In the genomic region with DNA sequence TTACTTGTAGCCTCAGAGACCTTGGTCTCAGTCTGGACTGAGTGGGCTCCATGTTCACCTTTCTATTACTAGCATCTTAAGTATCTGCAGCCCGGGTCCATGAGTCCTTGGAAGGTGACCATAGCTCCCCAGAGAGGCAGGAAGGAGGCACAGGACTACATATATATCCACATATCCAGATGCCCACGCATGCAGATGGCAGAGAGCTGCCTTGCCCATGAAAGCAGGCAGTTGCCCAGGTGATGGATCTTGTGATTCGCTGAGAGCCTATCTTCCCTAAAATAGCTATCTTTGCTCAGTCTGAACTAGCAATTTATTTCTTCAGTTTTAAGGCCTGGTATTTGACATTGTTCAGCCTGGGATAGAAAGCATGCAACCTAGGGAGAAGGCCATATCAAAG, we compare ENCODE assay signal across 15 mouse cellular contexts. TPM values are rescaled to one million over a fixed set of nuclear protein-coding genes. Genes with fewer than 3 reads are reported as not detected.
DNase-seq lines count a peak whose midpoint lies in the region; TF ChIP-seq lines count a peak whose summit lies in the region.
"Had no signal": no experiment of that assay in that cellular context is flagged by ENCODE, and none has a peak within 500 bp of the region (broad histone marks: within the 10 kb centered on the region; RNA-seq: fewer than 3 reads in every experiment).

No protein-coding gene starts in this region.

- WGBS in lung, adult 2 months = 92% methylated on average over 3 of the region's 3 CpGs

- H3K27me3 ChIP-seq in E14TG2a.4 (ENCODE audit: insufficient read depth, low read length) = 0 out of 2 replicates have a peak, but pooled peaks cover 5% of the 10 kb centered on the region
- H3K27me3 ChIP-seq: forebrain, embryonic 15.5 days; neural tube, embryonic 12.5 days had no signal

- H3K27ac ChIP-seq in cortical plate, adult 2 months (ENCODE audit: insufficient read depth, low read length) = peak overlapping the region; percentile 83
- H3K27ac ChIP-seq: forebrain, embryonic 15.5 days; hindbrain, embryonic 10.5 days; kidney, postnatal 0 days; neural tube, embryonic 12.5 days had no signal

- no peaks in the 10 kb centered on the region for H3K9me3 ChIP-seq in E14TG2a.4 (ENCODE audit: low read length)
- H3K9me3 ChIP-seq: forebrain, embryonic 15.5 days; hindbrain, embryonic 10.5 days; neural tube, embryonic 12.5 days had no signal

- H3K36me3 ChIP-seq in E14TG2a.4 (ENCODE audit: insufficient read depth, low read length) = 0 out of 2 replicates have a peak, but pooled peaks cover 3% of the 10 kb centered on the region

- peak; percentile 39; the same call in 1 of the 2 replicates for TF ChIP-seq POLR2A in cortical plate, adult 2 months (IDR thresholded peaks at IDR 0.05; ENCODE audit: extremely low read depth, insufficient read depth, low read length)
- no peak for TF ChIP-seq POLR2A in lung, adult 2 months (IDR thresholded peaks at IDR 0.05; ENCODE audit: borderline replicate concordance, extremely low read depth, low read depth, low read length)

- H3K4me3 ChIP-seq in E14TG2a.4 (replicated peaks; ENCODE audit: low read length) = peak overlapping the region; percentile 24; the same call in 1 of the 2 replicates
- H3K4me3 ChIP-seq in cortical plate, adult 2 months (ENCODE audit: insufficient read depth, low read length) = no peak overlapping the region
- H3K4me3 ChIP-seq in lung, adult 2 months (replicated peaks; ENCODE audit: extremely low read depth, low read depth, low read length) = no peak overlapping the region
- H3K4me3 ChIP-seq: forebrain, embryonic 15.5 days; hindbrain, embryonic 10.5 days; neural tube, embryonic 12.5 days had no signal

- DNase-seq in left cerebral cortex, adult 18-20 months (ENCODE audit: low spot score in 2 of 2) = peak; percentile 70 to 80
- DNase-seq in right cerebral cortex, adult 2 months (ENCODE audit: low spot score in 2 of 2) = peak; percentile 78 to 86
- DNase-seq in lung, postnatal 10 days = no peak
- DNase-seq in lung, adult 2 months = no peak
- no peak for DNase-seq in cerebellum, adult 8-10 months
- DNase-seq: adrenal gland, postnatal 10 days; cerebellum, adult 9-10 months; lung, embryonic 14.5 days; thymus, postnatal 4 days had no signal

- no peak for TF ChIP-seq CTCF in E14TG2a.4 (conservative IDR thresholded peaks at IDR 0.05; ENCODE audit: low read length)
- no peak for TF ChIP-seq CTCF in cortical plate, adult 2 months (IDR thresholded peaks at IDR 0.05; ENCODE audit: extremely low read depth, insufficient read depth, low read length)
- no peak for TF ChIP-seq CTCF in lung, adult 2 months (IDR thresholded peaks at IDR 0.05; ENCODE audit: insufficient read depth, low read length)

- H3K4me1 ChIP-seq in E14TG2a.4 (replicated peaks; ENCODE audit: low read depth, low read length) = peaks cover 63% of the 10 kb centered on the region
- H3K4me1 ChIP-seq in cortical plate, adult 2 months (ENCODE audit: control insufficient read depth, insufficient read depth, low read length) = peaks cover 20% of the 10 kb centered on the region
- no peaks in the 10 kb centered on the region for H3K4me1 ChIP-seq in lung, adult 2 months (ENCODE audit: control insufficient read depth, insufficient read depth, low read length)
- H3K4me1 ChIP-seq: forebrain, embryonic 15.5 days; neural tube, embryonic 12.5 days had no signal

RNA-seq across cellular contexts. Expression of gene Cmtm4, which starts 15.9 kb away (rescaled TPM):
- 45.7 and 46.2 TPM in 2 replicates for polyA plus RNA-seq in cortical plate, adult 2 months (2012; rRNA removed)
- total RNA-seq in left cerebral cortex, adult 18-20 months (2021) = 10 to 100 TPM; 88.2 to 98.5 TPM
- polyA plus RNA-seq in lung, adult 2 months (2012; rRNA removed) = 14.9 and 22.4 TPM in 2 replicates

RNA-seq across cellular contexts. Expression of gene Dync1li2, which starts 31.4 kb away (rescaled TPM):
- 161 and 170 TPM in 2 replicates for polyA plus RNA-seq in cortical plate, adult 2 months (2012; rRNA removed)
- 100 to 1,000 TPM; 284 to 307 TPM for total RNA-seq in left cerebral cortex, adult 18-20 months (2021)
- 20.2 and 32.1 TPM in 2 replicates for polyA plus RNA-seq in lung, adult 2 months (2012; rRNA removed)

Comparison
In these comparisons a context has a peak if more than half of its experiments do, and no peak if none do; other contexts are left out.
1. DNase-seq: peak in left cerebral cortex, adult 18-20 months (2 of 2) and right cerebral cortex, adult 2 months (2 of 2); none in lung, postnatal 10 days (single experiment), lung, adult 2 months (single experiment) and cerebellum, adult 8-10 months (single experiment).